Mouse (Mus musculus) heart, embryonic 12.5 days (tissue): ENCODE data around the gene Myl9. TPM values are rescaled to one million over a fixed set of nuclear protein-coding genes. Genes with fewer than 3 reads are reported as not detected.
A peak's percentile ranks its signal among the peaks of the same experiment; 100 is the strongest.

Experiments used
- ATAC-seq: fragments of 200-750 bp; cut with Nextera tagmentation; 2 replicates; pipeline ENCODE4 v1.8.0; 2017; ENCODE audit warnings: moderate TSS enrichment, moderate library complexity; ENCODE audit not compliant: insufficient number of reproducible peaks, low FRiP score
- H3K27ac ChIP-seq: fragments of 300-500 bp; sonication (generic); 2 replicates; pipeline ENCODE4 v1.5.1; 2016; ENCODE audit warnings: mild to moderate bottlenecking, moderate library complexity; ENCODE audit not compliant: poor library complexity, severe bottlenecking
- H3K27me3 ChIP-seq: fragments of 300-500 bp; sonication (generic); replicated peaks from 2 replicates; pipeline ENCODE4 v1.6.1; 2016; ENCODE audit warnings: mild to moderate bottlenecking, moderate library complexity
- H3K36me3 ChIP-seq: fragments of 300-500 bp; sonication (generic); 2 replicates; pipeline ENCODE4 v1.6.1; 2016; ENCODE audit warnings: mild to moderate bottlenecking, moderate library complexity
- H3K4me1 ChIP-seq: fragments of 300-500 bp; sonication (generic); replicated peaks from 2 replicates; pipeline ENCODE4 v1.6.1; 2016; ENCODE audit warnings: mild to moderate bottlenecking
- H3K4me2 ChIP-seq: fragments of 300-500 bp; sonication (generic); 2 replicates; pipeline ENCODE4 v1.6.1; 2016; ENCODE audit warnings: mild to moderate bottlenecking, moderate library complexity
- H3K4me3 ChIP-seq: fragments of 300-500 bp; sonication (generic); 2 replicates; pipeline ENCODE4 v1.5.1; 2016; ENCODE audit warnings: mild to moderate bottlenecking
- H3K9ac ChIP-seq: fragments of 300-500 bp; sonication (generic); 2 replicates; pipeline ENCODE4 v1.6.1; 2016; ENCODE audit warnings: mild to moderate bottlenecking, moderate library complexity
- H3K9me3 ChIP-seq: fragments of 300-500 bp; sonication (generic); replicated peaks from 2 replicates; pipeline ENCODE4 v1.6.1; 2016; ENCODE audit warnings: mild to moderate bottlenecking, moderate library complexity
- whole genome bisulfite sequencing: fragments of 180-500 bp; shearing (Covaris S2); methylation state at CpG from one replicate; pipeline ENCODE4 v1.1.7; 2016; 5-methylcytosine and 5-hydroxymethylcytosine counted together
- polyA plus RNA-seq: library from polyadenylated mRNA; unstranded; fragments of >200 nt; fragmentation: Nextera tagmentation; extraction: Ambion mirVana; gene quantifications from 2 replicates; pipeline ENCODE4 v1.2.1, GENCODE M21; 2016

Myl9 gene
- 1,723 and 1,724 TPM in 2 replicates for polyA plus RNA-seq

DNA sequence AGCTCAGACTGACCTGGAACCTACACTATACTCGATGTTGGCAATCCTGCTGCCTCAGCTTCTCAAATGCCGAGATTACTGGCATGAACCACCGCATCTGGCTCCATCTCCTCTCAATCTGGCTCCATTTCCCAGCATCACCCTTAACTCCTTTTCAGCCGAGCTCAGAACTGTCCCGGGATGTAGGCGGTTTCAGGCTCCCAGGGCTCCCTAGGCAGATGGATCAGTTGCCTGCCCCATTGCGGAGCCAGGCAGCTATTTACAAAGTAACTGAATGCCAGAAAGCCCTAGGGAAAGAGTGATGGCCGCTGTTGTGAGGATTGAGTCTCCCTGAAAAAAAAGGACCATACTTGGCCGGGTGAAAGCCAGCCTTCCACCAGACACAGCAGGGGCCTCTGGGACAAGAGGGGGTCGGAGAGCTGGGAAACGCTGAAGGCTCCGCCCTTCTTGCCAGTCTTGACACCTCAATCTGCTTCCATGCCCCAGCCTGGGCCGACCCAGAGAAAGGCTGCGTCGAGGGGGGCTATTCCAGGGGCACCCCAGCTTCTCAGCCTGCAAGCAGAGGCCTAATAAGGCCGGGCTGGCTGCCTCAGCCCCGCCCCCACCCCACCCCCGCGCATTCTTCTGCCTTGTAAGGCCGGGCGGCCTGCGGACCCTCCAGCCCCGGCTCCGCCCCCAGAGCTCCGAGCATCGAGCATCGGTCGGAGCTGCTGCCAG lies at the start of gene Myl9:
Gene Myl9 (plus strand): TSS at position 683 of the 717 bp plus-strand sequence.
- WGBS, result 3% methylated on average over 28 of the region's 28 CpGs
- Histone ChIP-seq H3K27me3 (no peaks in the 10 kb centered on the region), H3K9me3 (no peaks in the 10 kb centered on the region), H3K4me1 (peaks cover 44% of the 10 kb centered on the region), H3K4me2 (peak within 1 kb of the TSS; percentile 66), H3K27ac (peak within 1 kb of the TSS; percentile 99), H3K9ac (peak within 1 kb of the TSS; percentile 91), H3K36me3 (peaks cover 17% of the 10 kb centered on the region), H3K4me3 (peak within 1 kb of the TSS; percentile 57)
- peak; percentile 83 for ATAC-seq

DNA sequence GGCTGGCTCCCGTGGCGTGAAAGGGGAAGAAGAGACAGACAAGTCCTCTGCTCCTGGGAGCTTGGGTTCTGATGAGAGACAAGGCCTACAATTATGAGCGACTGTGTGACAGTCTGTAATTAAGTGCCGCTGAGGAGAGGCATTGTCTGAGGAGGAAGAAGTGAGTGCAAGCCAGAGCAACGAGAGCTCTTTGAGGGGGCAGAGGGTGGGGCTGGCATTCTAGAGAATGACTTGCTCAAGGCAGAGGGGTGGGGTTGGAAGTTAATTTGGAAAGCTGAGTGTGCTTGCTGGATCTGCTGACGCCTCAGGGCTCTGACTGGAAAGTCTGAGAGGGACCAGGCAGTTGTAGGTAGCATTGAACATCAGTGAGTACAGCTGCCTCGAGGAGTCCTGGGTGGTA lies 48.9 kb upstream of the Myl9 start:
- Histone ChIP-seq H3K4me3 (no peak overlapping the region), H3K4me1 (peaks cover 73% of the 10 kb centered on the region), H3K27me3 (no peaks in the 10 kb centered on the region), H3K4me2 (peak overlapping the region; percentile 48), H3K9ac (peak overlapping the region; percentile 32), H3K27ac (peak overlapping the region; percentile 45), H3K9me3 (no peaks in the 10 kb centered on the region), H3K36me3 (no peaks in the 10 kb centered on the region)
- no peak for ATAC-seq
- WGBS, result 30% methylated on average over 7 of the region's 7 CpGs

DNA sequence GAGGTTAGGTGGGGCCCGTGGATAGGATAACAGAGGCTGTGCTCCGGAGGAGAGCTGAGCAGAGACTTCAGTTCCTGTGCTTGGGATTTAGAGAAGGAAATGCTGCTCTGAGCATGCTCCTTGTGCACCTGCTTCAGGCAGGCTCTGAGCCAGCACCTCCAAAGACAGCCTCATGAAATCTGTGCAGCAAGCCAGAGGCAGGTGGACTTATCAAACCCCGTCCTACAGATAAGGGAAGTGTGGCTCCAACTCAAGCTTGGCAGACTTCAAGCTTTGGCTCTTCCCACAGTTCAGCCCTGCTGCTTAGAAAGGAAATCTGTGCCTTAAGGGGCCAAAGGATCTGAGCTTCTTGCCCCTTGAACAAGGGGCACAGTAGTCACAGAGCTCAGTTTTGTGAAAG lies 48.3 kb upstream of the Myl9 start:
- WGBS, result 13% methylated on average over 3 of the region's 3 CpGs
- H3K36me3 ChIP-seq, result no peaks in the 10 kb centered on the region
- peak overlapping the region; percentile 45 for H3K27ac ChIP-seq
- H3K9me3 ChIP-seq, result no peaks in the 10 kb centered on the region
- peaks cover 78% of the 10 kb centered on the region for H3K4me1 ChIP-seq
- ATAC-seq, result no peak
- peak overlapping the region; percentile 48 for H3K4me2 ChIP-seq
- no peak overlapping the region for H3K4me3 ChIP-seq
- peak overlapping the region; percentile 32 for H3K9ac ChIP-seq
- no peaks in the 10 kb centered on the region for H3K27me3 ChIP-seq

DNA sequence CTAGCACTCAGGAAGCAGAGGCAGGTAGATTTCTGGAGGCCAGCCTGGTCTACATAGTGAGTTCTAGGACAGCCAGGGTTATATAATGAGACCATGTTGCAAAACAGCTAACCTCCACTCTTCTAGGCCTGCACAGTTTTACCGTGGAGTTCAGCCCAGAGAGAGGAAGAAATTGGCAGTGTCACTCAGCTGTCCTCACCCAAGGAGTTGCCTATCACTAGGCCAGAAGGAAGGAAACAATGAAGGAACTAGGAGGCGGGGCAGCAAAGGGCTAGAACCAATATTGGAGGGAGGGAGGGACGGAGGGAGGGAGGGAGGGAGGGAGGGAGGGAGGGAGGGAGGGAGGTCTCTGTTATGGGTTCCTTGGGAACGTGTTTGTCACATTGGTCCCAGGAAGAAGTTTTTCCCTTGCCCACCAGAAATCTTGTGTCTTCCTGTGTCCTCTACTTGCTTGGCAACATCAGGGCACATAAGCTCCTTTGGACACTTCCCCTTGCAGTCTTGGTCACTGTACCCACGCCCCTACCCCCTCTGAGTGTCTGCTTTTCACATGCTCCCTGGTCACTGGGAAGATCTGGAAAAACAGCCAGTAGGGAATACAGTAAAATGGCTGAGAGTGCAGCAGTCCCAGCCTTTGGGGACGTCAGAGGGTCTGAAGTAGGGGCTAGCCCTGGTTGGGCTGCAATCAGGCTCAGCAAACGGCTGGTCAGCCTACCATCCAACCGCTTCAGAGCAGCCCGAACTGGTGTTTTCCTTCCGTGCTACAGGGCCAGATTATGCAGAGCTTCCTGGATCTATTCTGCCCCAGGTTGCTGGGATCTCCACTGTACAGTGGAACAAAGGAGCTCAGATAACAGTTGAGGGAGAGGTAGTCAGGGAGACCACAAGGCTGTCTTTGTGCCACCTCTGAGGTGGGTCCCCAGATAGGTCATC lies 45.4 kb upstream of the Myl9 start:
- peak; percentile 29; the same call in 1 of the 2 replicates for ATAC-seq
- peaks cover 83% of the 10 kb centered on the region for H3K4me1 ChIP-seq
- H3K36me3 ChIP-seq, result no peaks in the 10 kb centered on the region
- no peaks in the 10 kb centered on the region for H3K9me3 ChIP-seq
- WGBS, result 30% methylated on average over 9 of the region's 10 CpGs
- peak overlapping the region; percentile 42; the same call in 1 of the 2 replicates for H3K9ac ChIP-seq
- peak overlapping the region; percentile 76 for H3K27ac ChIP-seq
- peak overlapping the region; percentile 49 for H3K4me2 ChIP-seq
- no peaks in the 10 kb centered on the region for H3K27me3 ChIP-seq
- peak overlapping the region; percentile 6; the same call in 1 of the 2 replicates for H3K4me3 ChIP-seq

DNA sequence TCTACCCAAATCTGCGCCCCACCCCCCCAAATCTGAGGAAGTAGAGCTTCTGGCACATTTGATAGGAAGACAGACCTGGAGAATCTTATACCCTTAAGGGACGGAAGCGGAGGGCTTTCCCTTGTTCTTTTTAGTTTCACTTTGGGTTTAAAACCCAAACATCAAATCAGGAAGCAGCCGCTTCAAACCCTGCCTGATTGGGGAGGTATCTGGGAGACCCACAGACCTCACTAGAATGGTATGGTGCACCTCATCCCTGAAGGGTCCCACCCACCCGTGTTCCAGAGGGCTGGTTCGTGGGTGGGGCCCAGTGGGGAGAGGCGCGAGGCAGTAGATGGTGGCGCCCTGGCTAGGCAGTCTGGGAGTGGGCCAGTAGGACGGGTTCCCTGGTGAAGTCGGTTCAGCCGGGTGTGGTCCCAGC lies 44.7 kb upstream of the Myl9 start:
- Histone ChIP-seq H3K36me3 (no peaks in the 10 kb centered on the region), H3K27ac (peak overlapping the region; percentile 76), H3K4me1 (peaks cover 83% of the 10 kb centered on the region), H3K27me3 (no peaks in the 10 kb centered on the region), H3K4me2 (peak overlapping the region; percentile 49), H3K4me3 (peak overlapping the region; percentile 6; the same call in 1 of the 2 replicates), H3K9ac (peak overlapping the region; percentile 42; the same call in 1 of the 2 replicates), H3K9me3 (no peaks in the 10 kb centered on the region)
- WGBS, result 62% methylated on average over 12 of the region's 12 CpGs
- ATAC-seq, result no peak

DNA sequence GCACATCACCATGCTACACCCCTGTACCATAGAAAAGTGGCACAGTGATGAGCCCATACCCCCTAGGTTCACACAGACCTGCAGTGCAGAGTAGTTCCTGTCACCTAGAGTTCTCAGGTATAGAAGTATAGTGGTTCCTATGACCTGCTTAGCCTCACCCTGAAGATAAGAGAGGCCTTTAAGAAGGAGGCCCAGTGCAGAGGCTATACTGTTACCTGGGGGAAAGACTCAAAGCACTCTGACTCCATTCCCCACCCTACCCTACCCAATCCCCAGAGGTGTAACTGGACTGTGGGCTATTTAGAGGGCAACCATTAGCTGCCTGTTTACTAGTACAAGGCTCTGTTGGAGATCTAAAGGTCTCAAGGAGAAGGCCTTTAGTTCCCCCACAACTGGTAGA lies 43.6 kb upstream of the Myl9 start:
- Histone ChIP-seq H3K4me1 (peaks cover 83% of the 10 kb centered on the region), H3K9ac (0 out of 2 replicates have a peak overlapping the region, but pooled peaks have one; percentile 13), H3K36me3 (no peaks in the 10 kb centered on the region), H3K27me3 (no peaks in the 10 kb centered on the region), H3K9me3 (no peaks in the 10 kb centered on the region), H3K27ac (no peak overlapping the region), H3K4me3 (no peak overlapping the region), H3K4me2 (no peak overlapping the region)
- ATAC-seq, result no peak

DNA sequence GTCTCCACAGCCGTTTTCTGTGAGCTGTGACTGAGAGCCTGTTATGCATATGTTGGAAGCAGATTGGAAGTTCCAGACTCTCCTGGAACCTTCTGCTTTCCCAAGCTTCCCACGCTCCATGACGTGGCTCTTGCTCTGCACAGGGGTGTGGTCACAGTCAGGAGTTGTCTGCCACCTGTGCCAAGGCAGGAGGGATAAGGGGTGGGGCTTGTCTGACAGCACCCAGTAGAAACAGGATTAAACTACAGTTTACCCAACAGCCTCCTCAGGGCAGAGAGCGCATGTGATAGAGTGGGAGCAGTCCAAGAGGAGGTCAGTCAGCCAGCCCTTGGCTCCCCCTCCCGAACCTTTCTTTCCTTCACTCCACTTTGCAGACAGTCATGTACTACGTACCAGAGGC lies 43.1 kb upstream of the Myl9 start:
- ATAC-seq, result peak; percentile 13; the same call in 1 of the 2 replicates
- no peak overlapping the region for H3K27ac ChIP-seq

DNA sequence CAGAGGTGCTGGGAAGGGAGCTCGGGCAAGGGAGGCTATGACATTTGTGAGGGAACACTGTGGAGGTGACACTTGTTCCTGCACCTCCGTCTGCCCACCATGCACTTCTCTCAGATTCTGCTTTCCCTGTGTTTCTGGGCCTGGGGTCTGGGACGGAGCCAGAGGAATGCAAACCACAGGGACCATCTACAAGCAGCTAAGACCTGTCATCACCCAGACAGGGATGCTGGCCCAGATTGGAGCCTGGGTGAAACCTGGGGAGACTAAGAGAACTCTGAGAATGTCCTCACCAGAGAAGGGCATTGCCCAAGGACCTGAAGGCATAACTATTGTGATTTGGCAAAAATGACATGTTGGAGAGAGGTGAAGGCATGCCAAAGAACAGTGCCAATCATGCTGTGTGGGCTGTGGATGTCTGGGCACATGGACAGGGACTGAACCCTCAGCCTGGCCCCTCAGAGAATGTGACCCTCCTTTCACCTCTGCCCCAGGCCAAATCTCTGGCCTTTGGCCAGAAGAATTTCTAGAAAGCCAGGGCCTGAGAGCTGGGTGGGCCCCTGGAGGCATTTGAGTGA lies 39.4 kb upstream of the Myl9 start:
- 32% methylated on average over 3 of the region's 3 CpGs for WGBS
- H3K27ac ChIP-seq, result peak overlapping the region; percentile 64
- H3K9me3 ChIP-seq, result no peaks in the 10 kb centered on the region
- ATAC-seq, result no peak
- peak overlapping the region; percentile 11; the same call in 1 of the 2 replicates for H3K4me2 ChIP-seq
- peaks cover 90% of the 10 kb centered on the region for H3K4me1 ChIP-seq
- no peak overlapping the region for H3K4me3 ChIP-seq
- H3K27me3 ChIP-seq, result no peaks in the 10 kb centered on the region
- no peaks in the 10 kb centered on the region for H3K36me3 ChIP-seq
- H3K9ac ChIP-seq, result no peak overlapping the region

More for the DNA sequence above, 43.1 kb upstream of the Myl9 start:
- no peaks in the 10 kb centered on the region for H3K36me3 ChIP-seq
- no peak overlapping the region for H3K4me3 ChIP-seq
- no peak overlapping the region for H3K4me2 ChIP-seq
- H3K9me3 ChIP-seq, result no peaks in the 10 kb centered on the region
- 0 out of 2 replicates have a peak overlapping the region, but pooled peaks have one; percentile 13 for H3K9ac ChIP-seq
- H3K4me1 ChIP-seq, result peaks cover 83% of the 10 kb centered on the region
- no peaks in the 10 kb centered on the region for H3K27me3 ChIP-seq
- WGBS, result 66% methylated on average over 6 of the region's 6 CpGs

DNA sequence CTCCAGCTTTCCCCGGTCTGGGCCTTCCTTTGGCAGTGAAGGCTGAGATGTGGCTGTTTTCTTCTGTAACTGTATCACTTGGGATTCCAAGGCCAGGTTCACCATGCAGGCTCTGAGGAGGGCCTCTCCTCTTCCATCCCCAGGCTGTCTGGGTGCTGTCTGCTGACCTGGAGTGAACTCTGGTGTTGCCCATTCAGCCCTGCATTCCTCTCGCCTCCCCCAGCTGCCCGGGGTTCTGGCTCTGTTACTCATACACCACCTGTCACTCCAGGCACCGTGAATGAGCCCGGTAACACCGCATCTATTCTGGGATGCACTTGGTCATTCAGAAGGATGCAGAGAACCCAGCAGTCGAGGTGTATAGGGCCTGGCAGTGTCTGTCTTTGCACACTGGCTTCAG lies 38.4 kb upstream of the Myl9 start:
- Histone ChIP-seq H3K27ac (peak overlapping the region; percentile 64), H3K27me3 (no peaks in the 10 kb centered on the region), H3K4me1 (peaks cover 92% of the 10 kb centered on the region), H3K9ac (peak overlapping the region; percentile 23; the same call in 1 of the 2 replicates), H3K9me3 (no peaks in the 10 kb centered on the region), H3K4me2 (peak overlapping the region; percentile 11; the same call in 1 of the 2 replicates), H3K36me3 (no peaks in the 10 kb centered on the region), H3K4me3 (no peak overlapping the region)
- WGBS, result 22% methylated on average over 7 of the region's 7 CpGs
- peak; percentile 8; the same call in 1 of the 2 replicates for ATAC-seq

DNA sequence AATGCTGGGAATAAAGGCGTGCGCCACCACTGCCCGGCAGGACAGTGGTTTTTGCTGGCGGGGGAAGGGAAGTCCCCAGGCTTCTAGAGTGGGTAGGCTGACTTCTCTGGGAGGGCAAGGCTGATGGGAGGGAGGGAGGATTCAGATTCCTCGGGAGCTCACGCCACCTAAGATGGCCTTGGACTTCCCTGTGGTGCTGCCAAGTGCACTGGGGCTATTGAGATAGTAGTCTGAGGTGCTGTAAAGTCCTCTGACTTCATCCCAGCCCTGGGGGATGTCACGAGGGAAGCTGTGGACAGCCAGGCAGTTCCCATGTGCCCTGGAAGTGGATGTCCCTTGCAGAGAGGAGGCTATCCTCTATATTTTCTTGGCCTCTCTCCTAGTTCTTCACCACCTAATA lies 37.2 kb upstream of the Myl9 start:
- Histone ChIP-seq H3K9ac (no peak overlapping the region), H3K4me1 (peaks cover 93% of the 10 kb centered on the region), H3K4me3 (no peak overlapping the region), H3K27me3 (no peaks in the 10 kb centered on the region), H3K9me3 (no peaks in the 10 kb centered on the region), H3K36me3 (no peaks in the 10 kb centered on the region), H3K27ac (peak overlapping the region; percentile 29; the same call in 1 of the 2 replicates), H3K4me2 (no peak overlapping the region)
- ATAC-seq, result no peak
- WGBS, result 48% methylated on average over 7 of the region's 7 CpGs
